Mouse (Mus musculus) embryonic facial prominence, embryonic 12.5 days (tissue): ENCODE measurements around the gene Prox2. TPM values are rescaled to one million over a fixed set of nuclear protein-coding genes. Genes with fewer than 3 reads are reported as not detected.

ENCODE experiments used
- ATAC-seq: fragments of 200-750 bp; cut with Nextera tagmentation; 2 replicates; pipeline ENCODE4 v1.8.0; 2017; ENCODE audit not compliant: insufficient number of reproducible peaks, insufficient read depth, low FRiP score, low TSS enrichment
- H3K27ac ChIP-seq: fragments of 300-500 bp; sonication (generic); 2 replicates; pipeline ENCODE4 v1.5.1; 2016; ENCODE audit warnings: mild to moderate bottlenecking
- H3K27me3 ChIP-seq: fragments of 300-500 bp; sonication (generic); 2 replicates; pipeline ENCODE4 v1.6.1; 2016; ENCODE audit warnings: mild to moderate bottlenecking, moderate library complexity
- H3K36me3 ChIP-seq: fragments of 300-500 bp; sonication (generic); 2 replicates; pipeline ENCODE4 v1.6.1; 2016; ENCODE audit warnings: mild to moderate bottlenecking
- H3K4me1 ChIP-seq: fragments of 300-500 bp; sonication (generic); 2 replicates; pipeline ENCODE4 v1.6.1; 2016
- H3K4me2 ChIP-seq: fragments of 300-500 bp; sonication (generic); replicated peaks from 2 replicates; pipeline ENCODE4 v1.6.1; 2016; ENCODE audit warnings: mild to moderate bottlenecking, moderate library complexity
- H3K4me3 ChIP-seq: fragments of 300-500 bp; sonication (generic); 2 replicates; pipeline ENCODE4 v1.5.1; 2016; ENCODE audit warnings: mild to moderate bottlenecking
- H3K9ac ChIP-seq: fragments of 300-500 bp; sonication (generic); 2 replicates; pipeline ENCODE4 v1.6.1; 2016; ENCODE audit warnings: mild to moderate bottlenecking, moderate library complexity
- H3K9me3 ChIP-seq: fragments of 300-500 bp; sonication (generic); 2 replicates; pipeline ENCODE4 v1.6.1; 2016; ENCODE audit warnings: mild to moderate bottlenecking, moderate library complexity
- WGBS: fragments of 180-500 bp; shearing (Covaris S2); methylation state at CpG from one replicate; pipeline ENCODE4 v1.1.7; 2016; 5-methylcytosine and 5-hydroxymethylcytosine counted together
- polyA plus RNA-seq: library from polyadenylated mRNA; unstranded; fragments of >200 nt; fragmentation: Nextera tagmentation; extraction: Ambion mirVana; gene quantifications from 2 replicates; pipeline ENCODE4 v1.2.1, GENCODE M21; 2016

Gene Prox2
- 3.7 and 4.4 TPM in 2 replicates for polyA plus RNA-seq

DNA sequence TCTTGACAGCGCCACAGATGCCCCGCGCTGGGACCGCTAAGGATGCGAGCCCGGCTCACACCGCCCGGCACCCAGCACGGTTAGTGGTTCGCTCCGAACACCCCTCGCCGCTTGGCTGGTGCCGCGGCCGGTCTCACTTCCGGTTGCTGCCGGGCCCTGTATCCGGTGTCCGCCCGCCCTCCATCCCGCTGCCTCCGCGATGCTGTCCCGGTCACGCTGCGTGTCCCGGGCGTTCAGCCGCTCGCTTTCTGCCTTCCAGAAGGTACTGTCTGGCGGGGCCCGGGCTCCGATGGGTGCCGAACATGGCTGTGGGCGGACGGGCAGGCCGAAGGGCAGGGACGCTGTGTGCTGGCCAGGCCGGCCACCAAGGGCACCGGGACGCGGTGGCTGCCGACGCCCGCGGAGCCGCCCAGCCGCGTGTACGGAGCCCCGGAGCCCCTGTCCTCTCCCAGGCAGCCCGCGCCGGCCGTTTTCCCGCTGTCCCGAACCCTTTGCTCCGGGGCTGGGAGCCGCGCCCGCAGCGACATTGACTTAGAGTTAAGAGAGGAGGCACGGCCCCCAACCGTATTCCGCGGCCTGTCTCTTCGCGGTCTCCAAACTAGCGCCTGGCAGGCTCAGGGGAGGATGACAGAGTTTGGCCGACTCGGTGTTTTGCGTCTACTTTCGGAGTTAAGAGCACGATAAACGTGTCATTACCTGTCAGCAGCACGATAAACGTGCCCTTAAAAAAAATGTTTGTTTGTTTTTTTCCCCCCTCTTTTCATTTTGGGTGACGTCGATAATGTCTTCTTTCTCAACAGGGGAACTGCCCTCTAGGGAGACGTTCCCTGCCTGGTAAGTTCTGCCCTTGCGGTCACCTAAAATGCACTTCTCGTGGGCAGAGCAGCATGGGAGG, at the start of gene Prox2, which contains the start of gene Dlst:
Gene Prox2, minus strand, starts transcription at position 62 of the 895 bp plus-strand sequence.
Gene Dlst, plus strand, starts transcription at position 136 of the 895 bp plus-strand sequence.
- peak within 1 kb of the TSS; percentile 96 for H3K9ac ChIP-seq
- no peaks in the 10 kb centered on the region for H3K27me3 ChIP-seq
- under 1% methylated on average over 83 of the region's 83 CpGs for WGBS
- H3K4me1 ChIP-seq: peaks cover 31% of the 10 kb centered on the region
- peak; percentile 85 for ATAC-seq
- peak within 1 kb of the TSS; percentile 100 for H3K4me3 ChIP-seq
- 0 out of 2 replicates have a peak, but pooled peaks cover 8% of the 10 kb centered on the region for H3K36me3 ChIP-seq
- no peaks in the 10 kb centered on the region for H3K9me3 ChIP-seq
- peak within 1 kb of the TSS; percentile 86 for H3K4me2 ChIP-seq
- peak within 1 kb of the TSS; percentile 86 for H3K27ac ChIP-seq

DNA sequence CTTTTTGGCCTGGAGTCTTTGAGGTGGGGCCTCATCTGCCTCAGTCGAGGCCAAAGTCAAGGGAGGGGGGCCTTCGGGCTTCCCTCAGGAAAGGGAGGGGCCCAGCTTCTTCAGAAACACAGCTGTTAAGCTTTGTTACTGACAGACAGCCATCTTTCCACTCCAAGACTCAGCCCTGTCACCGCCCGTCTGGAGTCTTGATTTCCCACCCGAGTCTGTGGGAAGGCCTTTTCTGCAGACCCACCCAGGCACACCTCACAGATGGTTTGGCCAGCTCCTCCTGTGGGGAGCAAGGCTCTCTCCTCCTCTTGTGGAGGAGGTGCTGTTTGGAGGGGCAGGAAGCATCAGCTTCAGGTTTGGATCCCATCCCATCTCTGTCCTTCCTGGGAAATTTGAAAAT, 49.0 kb upstream of the Prox2 start:
- no peak overlapping the region for H3K4me2 ChIP-seq
- no peaks in the 10 kb centered on the region for H3K27me3 ChIP-seq
- H3K9me3 ChIP-seq: no peaks in the 10 kb centered on the region
- no peak overlapping the region for H3K9ac ChIP-seq
- no peak overlapping the region for H3K4me3 ChIP-seq
- ATAC-seq: no peak
- WGBS: 81% methylated on average over 5 of the region's 5 CpGs
- H3K27ac ChIP-seq: no peak overlapping the region
- no peaks in the 10 kb centered on the region for H3K36me3 ChIP-seq
- H3K4me1 ChIP-seq: peaks cover 7% of the 10 kb centered on the region; the same call in 1 of the 2 replicates

DNA sequence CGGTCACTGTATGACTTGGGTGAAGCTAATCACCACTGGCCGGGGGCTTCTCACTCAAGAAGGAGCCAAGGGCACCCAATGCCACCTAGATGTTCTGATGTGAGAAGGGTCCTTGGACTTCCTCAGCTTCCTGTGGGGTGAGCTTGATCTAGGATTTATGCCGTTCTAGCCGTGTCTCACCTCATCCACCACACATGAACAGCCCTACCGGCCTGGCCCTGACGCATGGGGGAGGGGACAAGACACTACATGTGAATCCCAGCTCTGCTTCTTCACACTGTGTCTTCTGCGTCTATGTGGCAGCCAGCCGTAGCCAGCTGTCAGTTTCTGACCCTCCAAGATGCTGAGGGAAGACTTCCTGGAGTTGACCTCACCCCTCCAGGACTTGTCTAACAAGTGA, 48.2 kb upstream of the Prox2 start:
- Histone ChIP-seq H3K27me3 (no peaks in the 10 kb centered on the region), H3K9me3 (no peaks in the 10 kb centered on the region), H3K4me1 (peaks cover 7% of the 10 kb centered on the region; the same call in 1 of the 2 replicates), H3K4me2 (no peak overlapping the region), H3K4me3 (no peak overlapping the region), H3K9ac (no peak overlapping the region), H3K27ac (no peak overlapping the region), H3K36me3 (no peaks in the 10 kb centered on the region)
- 91% methylated on average over 8 of the region's 8 CpGs for WGBS
- ATAC-seq: no peak

DNA sequence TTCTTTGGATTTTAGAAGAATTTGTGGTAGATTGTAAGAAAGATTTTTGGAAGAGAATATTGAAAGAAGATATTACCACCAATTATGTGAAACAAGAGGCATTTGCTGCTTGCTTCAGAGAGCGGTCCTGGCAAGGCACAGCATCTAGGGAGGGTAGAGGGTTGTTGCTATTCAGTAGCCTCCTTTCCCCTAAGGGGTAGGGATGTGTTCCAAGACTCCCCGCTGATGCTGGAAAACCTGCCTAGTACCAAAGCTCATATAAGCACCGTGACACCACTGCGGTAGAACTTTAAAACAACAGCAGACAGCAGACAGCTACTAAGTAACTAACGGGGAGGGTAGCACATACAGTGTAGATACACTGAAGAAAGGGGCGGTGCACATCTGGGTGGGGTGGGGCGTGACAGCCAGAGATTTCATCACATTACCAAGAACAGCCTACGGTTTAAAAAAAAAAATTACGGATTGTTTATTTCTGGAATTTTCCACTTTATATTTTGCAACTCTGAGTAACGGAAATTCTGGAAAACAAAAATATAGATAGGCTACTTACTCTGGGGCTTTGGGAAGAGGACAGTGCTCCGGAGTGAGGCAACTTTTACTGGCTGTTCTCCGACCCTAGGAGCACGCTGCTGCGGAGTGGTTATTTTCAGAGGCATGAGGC, 47.4 kb upstream of the Prox2 start:
- no peak overlapping the region for H3K4me2 ChIP-seq
- 88% methylated on average over 14 of the region's 14 CpGs for WGBS

DNA sequence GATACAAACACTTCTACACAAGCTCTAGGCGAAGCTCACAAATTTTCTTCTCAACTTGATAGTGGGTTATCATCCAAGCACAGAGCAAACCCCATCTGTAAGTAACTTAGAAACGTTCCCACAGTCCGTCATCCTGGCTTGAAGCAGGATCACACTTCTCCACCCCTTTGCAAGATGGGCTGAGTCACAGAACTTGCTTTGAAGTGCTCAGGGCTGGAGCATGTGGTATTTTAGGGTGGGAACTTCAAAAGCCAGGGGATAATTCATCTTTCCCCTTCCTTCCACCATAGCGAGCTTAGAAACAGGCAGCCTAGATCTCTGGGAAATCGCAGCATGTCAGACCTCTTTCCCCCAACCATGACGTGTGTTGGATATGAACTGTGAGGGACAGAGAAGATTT, 45.8 kb upstream of the Prox2 start:
- Histone ChIP-seq H3K27me3 (peaks cover 4% of the 10 kb centered on the region), H3K27ac (no peak overlapping the region), H3K4me3 (no peak overlapping the region), H3K9me3 (no peaks in the 10 kb centered on the region), H3K36me3 (no peaks in the 10 kb centered on the region), H3K4me1 (peaks cover 7% of the 10 kb centered on the region; the same call in 1 of the 2 replicates), H3K4me2 (no peak overlapping the region), H3K9ac (no peak overlapping the region)
- no peak for ATAC-seq
- WGBS: 53% methylated on average over 6 of the region's 6 CpGs

More for the DNA sequence above, 47.4 kb upstream of the Prox2 start:
- Histone ChIP-seq H3K27me3 (no peaks in the 10 kb centered on the region), H3K27ac (no peak overlapping the region), H3K4me1 (peaks cover 7% of the 10 kb centered on the region; the same call in 1 of the 2 replicates), H3K9me3 (no peaks in the 10 kb centered on the region), H3K9ac (no peak overlapping the region), H3K36me3 (no peaks in the 10 kb centered on the region), H3K4me3 (no peak overlapping the region)
- no peak for ATAC-seq

DNA sequence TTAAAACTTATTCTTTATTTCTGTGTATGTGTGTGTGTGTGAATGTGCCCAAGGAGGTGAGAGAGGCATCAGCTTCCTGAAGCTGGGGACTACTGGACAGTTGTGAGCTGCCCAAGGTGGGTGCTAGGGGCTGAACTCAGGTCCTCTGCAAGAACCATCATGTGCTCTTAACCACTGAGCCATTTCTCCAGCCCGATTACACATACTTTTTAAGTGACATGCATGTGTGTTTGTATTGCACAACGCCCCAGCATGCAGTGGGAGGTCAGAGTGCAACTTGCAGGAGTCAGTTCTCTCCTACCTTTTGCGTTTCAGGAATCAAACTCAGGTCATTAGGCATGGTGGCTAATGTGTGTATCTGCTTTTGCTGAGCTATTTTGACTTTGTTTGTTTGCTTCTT, 42.5 kb upstream of the Prox2 start:
- no peak overlapping the region for H3K4me2 ChIP-seq
- peaks cover 23% of the 10 kb centered on the region for H3K27me3 ChIP-seq
- no peak overlapping the region for H3K27ac ChIP-seq
- H3K4me1 ChIP-seq: peaks cover 7% of the 10 kb centered on the region; the same call in 1 of the 2 replicates
- H3K9me3 ChIP-seq: no peaks in the 10 kb centered on the region
- WGBS: 74% methylated on average over 3 of the region's 3 CpGs
- H3K9ac ChIP-seq: no peak overlapping the region
- ATAC-seq: no peak
- no peaks in the 10 kb centered on the region for H3K36me3 ChIP-seq
- H3K4me3 ChIP-seq: no peak overlapping the region

DNA sequence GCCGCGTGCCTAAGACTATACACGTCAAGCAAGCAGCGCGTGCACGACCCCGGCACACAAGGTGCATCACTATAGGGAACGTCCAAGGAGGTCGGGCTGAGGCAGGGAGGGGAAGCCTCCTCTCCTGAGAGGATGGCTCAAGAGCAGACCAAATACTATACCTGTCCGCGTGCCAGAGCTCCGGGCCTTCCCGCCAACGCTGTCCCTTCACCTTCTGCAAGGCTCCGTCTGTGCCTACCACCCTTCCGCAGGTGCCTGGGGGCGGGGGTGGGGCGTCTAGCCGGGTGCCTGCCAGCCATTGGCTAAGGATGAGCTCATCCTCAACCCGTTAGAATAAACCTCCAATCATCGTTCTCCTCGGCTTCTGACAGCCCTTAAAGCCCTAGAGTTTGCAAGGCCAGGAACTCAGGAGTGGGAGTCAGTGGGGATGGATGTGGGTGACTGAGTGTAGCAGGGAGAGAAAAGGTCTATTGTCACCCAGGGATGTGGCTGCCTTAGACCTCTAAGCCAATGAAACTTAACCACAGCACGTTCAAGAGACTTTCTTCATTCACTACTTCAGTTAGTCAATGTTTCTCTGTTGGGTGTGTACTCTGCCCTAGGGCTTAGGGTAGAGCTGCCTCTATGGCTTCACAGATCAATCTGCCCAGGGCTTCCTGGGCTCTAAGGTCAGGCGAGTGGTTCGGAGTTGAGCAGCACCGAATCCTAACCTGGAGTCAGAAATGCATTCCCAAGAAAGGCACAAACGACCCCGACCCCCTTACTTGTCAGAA, 40.6 kb upstream of the Prox2 start, which contains the start of gene Rps6kl1:
Gene Rps6kl1, minus strand, starts transcription at position 263 of the 773 bp plus-strand sequence.
- no peaks in the 10 kb centered on the region for H3K36me3 ChIP-seq
- no peaks in the 10 kb centered on the region for H3K9me3 ChIP-seq
- H3K27ac ChIP-seq: no peak within 1 kb of the TSS
- H3K9ac ChIP-seq: no peak within 1 kb of the TSS
- H3K4me3 ChIP-seq: peak within 1 kb of the TSS; percentile 8; the same call in 1 of the 2 replicates
- H3K27me3 ChIP-seq: peaks cover 23% of the 10 kb centered on the region
- ATAC-seq: no peak
- H3K4me2 ChIP-seq: peak within 1 kb of the TSS; percentile 40
- WGBS: 14% methylated on average over 28 of the region's 28 CpGs
- H3K4me1 ChIP-seq: peaks cover 10% of the 10 kb centered on the region; the same call in 1 of the 2 replicates

DNA sequence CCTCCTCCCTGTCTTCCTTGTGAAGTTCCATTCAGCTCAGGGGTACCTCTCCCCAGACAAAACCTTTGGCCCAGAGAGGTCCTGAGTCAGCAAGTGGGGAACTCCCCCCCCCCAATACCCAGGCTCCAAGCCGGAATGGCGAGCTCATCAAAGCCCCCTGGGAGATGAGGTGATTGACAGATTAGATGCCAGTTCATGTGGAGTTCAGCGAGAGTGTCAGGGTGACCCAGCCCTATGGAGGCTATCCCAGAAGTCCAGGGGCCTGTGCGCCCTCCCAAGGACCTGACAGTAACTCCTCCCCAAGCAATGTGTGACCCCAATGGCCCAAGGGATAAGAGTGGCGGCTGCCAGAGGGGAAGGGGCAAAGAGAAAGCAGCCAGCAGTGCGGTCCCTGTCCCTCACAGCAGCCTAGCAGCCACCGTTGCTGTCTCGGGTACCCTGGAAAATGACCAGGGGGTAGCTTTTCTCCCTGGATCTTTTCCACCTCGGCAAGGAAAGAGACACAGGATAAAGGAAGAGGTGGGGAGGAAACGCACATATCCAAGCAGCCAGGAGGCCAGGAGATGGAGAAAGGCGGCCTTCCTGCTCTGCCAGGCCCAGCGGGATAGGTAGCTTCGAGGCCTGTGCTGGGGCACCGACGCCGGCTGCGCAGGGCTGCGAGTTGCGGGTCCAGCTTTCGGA, 39.9 kb upstream of the Prox2 start:
- Histone ChIP-seq H3K27me3 (peaks cover 23% of the 10 kb centered on the region), H3K4me3 (peak overlapping the region; percentile 8; the same call in 1 of the 2 replicates), H3K4me1 (peaks cover 8% of the 10 kb centered on the region; the same call in 1 of the 2 replicates), H3K27ac (no peak overlapping the region), H3K4me2 (peak overlapping the region; percentile 40), H3K9me3 (no peaks in the 10 kb centered on the region), H3K36me3 (no peaks in the 10 kb centered on the region), H3K9ac (no peak overlapping the region)
- WGBS: 9% methylated on average over 20 of the region's 20 CpGs
- ATAC-seq: no peak

DNA sequence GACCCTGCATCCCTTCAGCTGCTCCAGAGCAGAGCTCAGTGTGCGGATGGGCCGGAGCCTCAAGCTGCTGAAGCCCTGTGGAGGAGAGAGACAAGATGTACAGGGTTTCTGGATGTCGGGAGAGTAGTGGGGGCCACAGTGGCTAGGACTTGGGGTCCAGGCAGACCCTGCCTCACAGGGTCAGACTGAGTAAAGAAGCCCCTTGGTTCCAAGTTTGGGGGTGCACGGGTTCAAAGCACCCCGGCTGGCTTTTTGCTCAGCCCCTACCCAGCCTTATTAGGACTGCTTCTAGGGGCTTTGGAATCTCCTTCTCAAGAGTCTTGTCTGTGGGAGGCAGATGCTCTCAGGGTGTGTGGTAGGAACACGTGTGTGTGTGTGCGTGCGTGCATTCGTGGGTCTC, 36.3 kb upstream of the Prox2 start:
- Histone ChIP-seq H3K4me2 (no peak overlapping the region), H3K4me3 (no peak overlapping the region), H3K36me3 (no peaks in the 10 kb centered on the region), H3K9me3 (no peaks in the 10 kb centered on the region), H3K27ac (no peak overlapping the region), H3K27me3 (peaks cover 23% of the 10 kb centered on the region), H3K9ac (no peak overlapping the region), H3K4me1 (peaks cover 8% of the 10 kb centered on the region; the same call in 1 of the 2 replicates)
- ATAC-seq: no peak
- WGBS: 80% methylated on average over 9 of the region's 9 CpGs

DNA sequence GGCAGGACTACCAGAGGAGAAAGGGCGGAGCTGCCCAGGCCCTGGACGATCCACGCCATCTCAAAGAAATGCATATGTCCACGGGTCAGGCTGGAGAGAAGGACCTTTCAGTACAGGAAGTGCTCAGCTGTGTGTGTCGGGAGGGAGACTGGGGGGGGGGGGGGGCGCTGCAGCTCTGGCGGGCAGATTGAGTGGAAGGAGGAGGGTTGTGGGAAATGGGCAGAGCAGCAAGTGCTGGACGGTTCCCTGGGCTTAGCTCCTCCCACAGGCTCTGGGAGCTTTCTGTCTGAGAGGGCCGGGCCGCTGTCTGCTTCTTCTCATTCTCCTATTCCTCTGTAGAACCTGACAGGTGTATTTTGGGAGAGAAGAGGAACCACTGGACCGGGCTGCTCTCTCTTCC, 35.8 kb upstream of the Prox2 start:
- WGBS: 20% methylated on average over 10 of the region's 11 CpGs
- Histone ChIP-seq H3K9ac (no peak overlapping the region), H3K4me1 (peaks cover 8% of the 10 kb centered on the region; the same call in 1 of the 2 replicates), H3K4me3 (no peak overlapping the region), H3K9me3 (no peaks in the 10 kb centered on the region), H3K4me2 (no peak overlapping the region), H3K27ac (no peak overlapping the region), H3K36me3 (no peaks in the 10 kb centered on the region), H3K27me3 (peaks cover 20% of the 10 kb centered on the region)
- no peak for ATAC-seq
